Mouse (Mus musculus): Measurements from ENCODE around the gene Dtx1. TPM values are rescaled to one million over a fixed set of nuclear protein-coding genes. Genes with fewer than 3 reads are reported as not detected.

The Dtx1 gene
- total RNA-seq, 2 experiments from 2014 or later = 87.6 to 93.3 TPM

GRCm38 (mm10) chr5:120680918-120681317 lies 30.8 kb downstream of the Dtx1 start:
- peak; percentile 56 to 67 for DNase-seq (ENCODE audit: low spot score in 2 of 2)

- peak; percentile 90 to 93 for DNase-seq (ENCODE audit: low spot score in 2 of 2)
Observed at GRCm38 (mm10) chr5:120679676-120680555, 31.8 kb downstream of the Dtx1 start.

GRCm38 (mm10) chr5:120677516-120677915 lies 34.2 kb downstream of the Dtx1 start:
- no peak for DNase-seq (ENCODE audit: low spot score in 2 of 2)

- no peak for DNase-seq (ENCODE audit: low spot score in 2 of 2)
Observed at GRCm38 (mm10) chr5:120674229-120675145, 37.2 kb downstream of the Dtx1 start.

- DNase-seq (ENCODE audit: low spot score in 2 of 2) = peak; percentile 87
Observed at GRCm38 (mm10) chr5:120673626-120674025, 38.1 kb downstream of the Dtx1 start.

- no peak for DNase-seq (ENCODE audit: low spot score in 2 of 2)
Observed at GRCm38 (mm10) chr5:120671865-120672264, 39.9 kb downstream of the Dtx1 start.

GRCm38 (mm10) chr5:120670132-120670531 lies 41.6 kb downstream of the Dtx1 start:
- DNase-seq (ENCODE audit: low spot score in 2 of 2) = no peak

- no peak for DNase-seq (ENCODE audit: low spot score in 2 of 2)
Observed at GRCm38 (mm10) chr5:120668761-120669160, 43.0 kb downstream of the Dtx1 start.

- no peak for DNase-seq (ENCODE audit: low spot score in 2 of 2)
Observed at GRCm38 (mm10) chr5:120664888-120665287, 46.8 kb downstream of the Dtx1 start.

- peak; percentile 62 to 64 for DNase-seq (ENCODE audit: low spot score in 2 of 2)
Observed at GRCm38 (mm10) chr5:120660816-120661215, 50.9 kb downstream of the Dtx1 start.

GRCm38 (mm10) chr5:120656281-120656751 lies 55.4 kb downstream of the Dtx1 start:
- peak; percentile 61 to 69 for DNase-seq (ENCODE audit: low spot score in 2 of 2)

- no peak for DNase-seq (ENCODE audit: low spot score in 2 of 2)
Observed at GRCm38 (mm10) chr5:120653873-120654272, 57.9 kb downstream of the Dtx1 start.

- no peak for DNase-seq (ENCODE audit: low spot score in 2 of 2)
Observed at GRCm38 (mm10) chr5:120652915-120653701, 58.6 kb downstream of the Dtx1 start.

GRCm38 (mm10) chr5:120651230-120651629 lies 60.5 kb downstream of the Dtx1 start:
- no peak for DNase-seq (ENCODE audit: low spot score in 2 of 2)

- DNase-seq (ENCODE audit: low spot score in 2 of 2) = peak in 1 of 2 experiments; percentile 30
Observed at GRCm38 (mm10) chr5:120649938-120650337, 61.8 kb downstream of the Dtx1 start.

GRCm38 (mm10) chr5:120649374-120649933 lies 62.3 kb downstream of the Dtx1 start:
- DNase-seq (ENCODE audit: low spot score in 2 of 2) = peak; percentile 62 to 64

- DNase-seq (ENCODE audit: low spot score in 2 of 2) = peak; percentile 80 to 86
Observed at GRCm38 (mm10) chr5:120648569-120649373, 63.0 kb downstream of the Dtx1 start, which contains the start of gene Rasal1. Gene Rasal1 (plus strand): TSS chr5:120648812.

GRCm38 (mm10) chr5:120647814-120648491 lies 63.8 kb downstream of the Dtx1 start:
- peak in 1 of 2 experiments; percentile 23 for DNase-seq (ENCODE audit: low spot score in 2 of 2)

- DNase-seq (ENCODE audit: low spot score in 2 of 2) = no peak
Observed at GRCm38 (mm10) chr5:120647361-120647760, 64.4 kb downstream of the Dtx1 start.
